Mouse (Mus musculus): ENCODE measurements around the gene Tpx2. TPM values are rescaled to one million over a fixed set of nuclear protein-coding genes. Genes with fewer than 3 reads are reported as not detected.

Gene Tpx2
- polyA plus RNA-seq, 1 experiment from 2014 or later, result 101 TPM

- no peak overlapping the region for H3K27ac ChIP-seq (ENCODE audit: low read length)
- no peaks in the 10 kb centered on the region for H3K9me3 ChIP-seq (ENCODE audit: control insufficient read depth, low read length)
- ATAC-seq (ENCODE audit: low read depth), result no peak
Measured at GRCm38 (mm10) chr2:152927371-152927770, 79.6 kb downstream of the Tpx2 start.

GRCm38 (mm10) chr2:152928219-152928987 is 80.6 kb downstream of the Tpx2 start:
- Histone ChIP-seq H3K27me3 (ENCODE audit: control insufficient read depth, insufficient read depth, low read depth, low read length) (no peaks in the 10 kb centered on the region), H3K4me1 (replicated peaks; ENCODE audit: control insufficient read depth, insufficient read depth, low read length) (peaks cover 22% of the 10 kb centered on the region; the same call in 1 of the 2 replicates), H3K9ac (ENCODE audit: low read length) (0 out of 2 replicates have a peak overlapping the region, but pooled peaks have one; percentile 12)

More at GRCm38 (mm10) chr2:152927371-152927770, 79.6 kb downstream of the Tpx2 start:
- Histone ChIP-seq H3K4me1 (replicated peaks; ENCODE audit: control insufficient read depth, insufficient read depth, low read length) (peaks cover 22% of the 10 kb centered on the region; the same call in 1 of the 2 replicates), H3K27me3 (ENCODE audit: control insufficient read depth, insufficient read depth, low read depth, low read length) (no peaks in the 10 kb centered on the region), H3K4me3 (ENCODE audit: low read length) (no peak overlapping the region), H3K9ac (ENCODE audit: low read length) (no peak overlapping the region), H3K4me2 (ENCODE audit: low read depth, low read length) (no peak overlapping the region), H3K36me3 (ENCODE audit: control insufficient read depth, insufficient read depth, low read length) (no peaks in the 10 kb centered on the region)
- WGBS, result 51% methylated on average over 5 of the region's 5 CpGs

GRCm38 (mm10) chr2:152928988-152929370 is 81.2 kb downstream of the Tpx2 start:
- H3K4me1 ChIP-seq (replicated peaks; ENCODE audit: control insufficient read depth, insufficient read depth, low read length), result peaks cover 22% of the 10 kb centered on the region; the same call in 1 of the 2 replicates
- 61% methylated on average over 3 of the region's 3 CpGs for WGBS
- no peak overlapping the region for H3K4me3 ChIP-seq (ENCODE audit: low read length)
- no peaks in the 10 kb centered on the region for H3K9me3 ChIP-seq (ENCODE audit: control insufficient read depth, low read length)
- no peak overlapping the region for H3K9ac ChIP-seq (ENCODE audit: low read length)
- H3K36me3 ChIP-seq (ENCODE audit: control insufficient read depth, insufficient read depth, low read length), result no peaks in the 10 kb centered on the region
- H3K4me2 ChIP-seq (ENCODE audit: low read depth, low read length), result no peak overlapping the region
- peak overlapping the region; percentile 4; the same call in 1 of the 2 replicates for H3K27ac ChIP-seq (ENCODE audit: low read length)
- H3K27me3 ChIP-seq (ENCODE audit: control insufficient read depth, insufficient read depth, low read depth, low read length), result no peaks in the 10 kb centered on the region
- no peak for ATAC-seq (ENCODE audit: low read depth)

More at GRCm38 (mm10) chr2:152928219-152928987, 80.6 kb downstream of the Tpx2 start:
- no peaks in the 10 kb centered on the region for H3K9me3 ChIP-seq (ENCODE audit: control insufficient read depth, low read length)
- no peaks in the 10 kb centered on the region for H3K36me3 ChIP-seq (ENCODE audit: control insufficient read depth, insufficient read depth, low read length)
- H3K27ac ChIP-seq (ENCODE audit: low read length), result peak overlapping the region; percentile 27; the same call in 1 of the 2 replicates
- ATAC-seq (ENCODE audit: low read depth), result no peak
- WGBS, result 41% methylated on average over 14 of the region's 14 CpGs
- no peak overlapping the region for H3K4me3 ChIP-seq (ENCODE audit: low read length)
- no peak overlapping the region for H3K4me2 ChIP-seq (ENCODE audit: low read depth, low read length)

GRCm38 (mm10) chr2:152930276-152930675 is 82.5 kb downstream of the Tpx2 start:
- H3K9me3 ChIP-seq (ENCODE audit: control insufficient read depth, low read length), result no peaks in the 10 kb centered on the region
- WGBS, result 14% methylated on average over 2 of the region's 2 CpGs
- H3K4me2 ChIP-seq (ENCODE audit: low read depth, low read length), result no peak overlapping the region
- H3K4me3 ChIP-seq (ENCODE audit: low read length), result no peak overlapping the region
- H3K27ac ChIP-seq (ENCODE audit: low read length), result peak overlapping the region; percentile 15; the same call in 1 of the 2 replicates
- H3K27me3 ChIP-seq (ENCODE audit: control insufficient read depth, insufficient read depth, low read depth, low read length), result no peaks in the 10 kb centered on the region
- peaks cover 16% of the 10 kb centered on the region; the same call in 1 of the 2 replicates for H3K4me1 ChIP-seq (replicated peaks; ENCODE audit: control insufficient read depth, insufficient read depth, low read length)
- no peaks in the 10 kb centered on the region for H3K36me3 ChIP-seq (ENCODE audit: control insufficient read depth, insufficient read depth, low read length)
- no peak overlapping the region; the same call in 1 of the 2 replicates for H3K9ac ChIP-seq (ENCODE audit: low read length)
- no peak for ATAC-seq (ENCODE audit: low read depth)

- no peaks in the 10 kb centered on the region for H3K27me3 ChIP-seq (ENCODE audit: control insufficient read depth, insufficient read depth, low read depth, low read length)
- ATAC-seq (ENCODE audit: low read depth), result no peak
- H3K27ac ChIP-seq (ENCODE audit: low read length), result peak overlapping the region; percentile 32
- 0 out of 2 replicates have a peak overlapping the region, but pooled peaks have one; percentile 16 for H3K4me2 ChIP-seq (ENCODE audit: low read depth, low read length)
- WGBS, result 65% methylated on average over 12 of the region's 12 CpGs
- H3K4me1 ChIP-seq (replicated peaks; ENCODE audit: control insufficient read depth, insufficient read depth, low read length), result peaks cover 8% of the 10 kb centered on the region; the same call in 1 of the 2 replicates
- peak overlapping the region; percentile 56 for H3K9ac ChIP-seq (ENCODE audit: low read length)
- no peaks in the 10 kb centered on the region for H3K9me3 ChIP-seq (ENCODE audit: control insufficient read depth, low read length)
- H3K36me3 ChIP-seq (ENCODE audit: control insufficient read depth, insufficient read depth, low read length), result no peaks in the 10 kb centered on the region
- H3K4me3 ChIP-seq (ENCODE audit: low read length), result peak overlapping the region; percentile 32
Measured at GRCm38 (mm10) chr2:152931456-152932160, 83.8 kb downstream of the Tpx2 start.

- H3K9me3 ChIP-seq (ENCODE audit: control insufficient read depth, low read length), result no peaks in the 10 kb centered on the region
- ATAC-seq (ENCODE audit: low read depth), result peak; percentile 72
- peak within 1 kb of the TSS; percentile 32 for H3K4me3 ChIP-seq (ENCODE audit: low read length)
- H3K27me3 ChIP-seq (ENCODE audit: control insufficient read depth, insufficient read depth, low read depth, low read length), result no peaks in the 10 kb centered on the region
- 17% methylated on average over 9 of the region's 9 CpGs for WGBS
- no peaks in the 10 kb centered on the region for H3K4me1 ChIP-seq (replicated peaks; ENCODE audit: control insufficient read depth, insufficient read depth, low read length)
- H3K27ac ChIP-seq (ENCODE audit: low read length), result peak within 1 kb of the TSS; percentile 32
- peak within 1 kb of the TSS; percentile 16; the same call in 1 of the 2 replicates for H3K4me2 ChIP-seq (ENCODE audit: low read depth, low read length)
- no peaks in the 10 kb centered on the region for H3K36me3 ChIP-seq (ENCODE audit: control insufficient read depth, insufficient read depth, low read length)
- peak within 1 kb of the TSS; percentile 56 for H3K9ac ChIP-seq (ENCODE audit: low read length)
Measured at GRCm38 (mm10) chr2:152933048-152933447, 85.3 kb downstream of the Tpx2 start, which contains the start of gene Foxs1. Gene Foxs1 (minus strand): TSS chr2:152933208.

- H3K27me3 ChIP-seq (ENCODE audit: control insufficient read depth, insufficient read depth, low read depth, low read length), result no peaks in the 10 kb centered on the region
- H3K4me3 ChIP-seq (ENCODE audit: low read length), result no peak overlapping the region
- no peak overlapping the region for H3K27ac ChIP-seq (ENCODE audit: low read length)
- 38% methylated on average over 5 of the region's 5 CpGs for WGBS
- no peaks in the 10 kb centered on the region for H3K36me3 ChIP-seq (ENCODE audit: control insufficient read depth, insufficient read depth, low read length)
- no peaks in the 10 kb centered on the region for H3K4me1 ChIP-seq (replicated peaks; ENCODE audit: control insufficient read depth, insufficient read depth, low read length)
- ATAC-seq (ENCODE audit: low read depth), result peak; percentile 53; the same call in 1 of the 2 replicates
- H3K4me2 ChIP-seq (ENCODE audit: low read depth, low read length), result no peak overlapping the region
- no peaks in the 10 kb centered on the region for H3K9me3 ChIP-seq (ENCODE audit: control insufficient read depth, low read length)
- no peak overlapping the region for H3K9ac ChIP-seq (ENCODE audit: low read length)
Measured at GRCm38 (mm10) chr2:152933614-152934013, 85.8 kb downstream of the Tpx2 start.

- no peak overlapping the region for H3K4me3 ChIP-seq (ENCODE audit: low read length)
- peaks cover 42% of the 10 kb centered on the region for H3K27me3 ChIP-seq (ENCODE audit: control insufficient read depth, insufficient read depth, low read depth, low read length)
- WGBS, result 13% methylated on average over 4 of the region's 4 CpGs
Measured at GRCm38 (mm10) chr2:152939846-152940245, 92.1 kb downstream of the Tpx2 start.

GRCm38 (mm10) chr2:152941106-152941505 is 93.3 kb downstream of the Tpx2 start:
- Histone ChIP-seq H3K36me3 (ENCODE audit: control insufficient read depth, insufficient read depth, low read length) (no peaks in the 10 kb centered on the region), H3K4me2 (ENCODE audit: low read depth, low read length) (no peak overlapping the region), H3K27ac (ENCODE audit: low read length) (no peak overlapping the region), H3K9me3 (ENCODE audit: control insufficient read depth, low read length) (no peaks in the 10 kb centered on the region), H3K4me1 (replicated peaks; ENCODE audit: control insufficient read depth, insufficient read depth, low read length) (peaks cover 7% of the 10 kb centered on the region; the same call in 1 of the 2 replicates), H3K9ac (ENCODE audit: low read length) (no peak overlapping the region), H3K27me3 (ENCODE audit: control insufficient read depth, insufficient read depth, low read depth, low read length) (peaks cover 54% of the 10 kb centered on the region), H3K4me3 (ENCODE audit: low read length) (no peak overlapping the region)
- no peak for ATAC-seq (ENCODE audit: low read depth)
- WGBS, result 68% methylated on average over 6 of the region's 6 CpGs

More at GRCm38 (mm10) chr2:152939846-152940245, 92.1 kb downstream of the Tpx2 start:
- no peak for ATAC-seq (ENCODE audit: low read depth)
- Histone ChIP-seq H3K9me3 (ENCODE audit: control insufficient read depth, low read length) (no peaks in the 10 kb centered on the region), H3K4me2 (ENCODE audit: low read depth, low read length) (no peak overlapping the region), H3K27ac (ENCODE audit: low read length) (no peak overlapping the region), H3K4me1 (replicated peaks; ENCODE audit: control insufficient read depth, insufficient read depth, low read length) (peaks cover 7% of the 10 kb centered on the region; the same call in 1 of the 2 replicates), H3K36me3 (ENCODE audit: control insufficient read depth, insufficient read depth, low read length) (no peaks in the 10 kb centered on the region), H3K9ac (ENCODE audit: low read length) (no peak overlapping the region)
